Mouse (Mus musculus): ENCODE results near the gene 1700088E04Rik.

Gene 1700088E04Rik

DNA sequence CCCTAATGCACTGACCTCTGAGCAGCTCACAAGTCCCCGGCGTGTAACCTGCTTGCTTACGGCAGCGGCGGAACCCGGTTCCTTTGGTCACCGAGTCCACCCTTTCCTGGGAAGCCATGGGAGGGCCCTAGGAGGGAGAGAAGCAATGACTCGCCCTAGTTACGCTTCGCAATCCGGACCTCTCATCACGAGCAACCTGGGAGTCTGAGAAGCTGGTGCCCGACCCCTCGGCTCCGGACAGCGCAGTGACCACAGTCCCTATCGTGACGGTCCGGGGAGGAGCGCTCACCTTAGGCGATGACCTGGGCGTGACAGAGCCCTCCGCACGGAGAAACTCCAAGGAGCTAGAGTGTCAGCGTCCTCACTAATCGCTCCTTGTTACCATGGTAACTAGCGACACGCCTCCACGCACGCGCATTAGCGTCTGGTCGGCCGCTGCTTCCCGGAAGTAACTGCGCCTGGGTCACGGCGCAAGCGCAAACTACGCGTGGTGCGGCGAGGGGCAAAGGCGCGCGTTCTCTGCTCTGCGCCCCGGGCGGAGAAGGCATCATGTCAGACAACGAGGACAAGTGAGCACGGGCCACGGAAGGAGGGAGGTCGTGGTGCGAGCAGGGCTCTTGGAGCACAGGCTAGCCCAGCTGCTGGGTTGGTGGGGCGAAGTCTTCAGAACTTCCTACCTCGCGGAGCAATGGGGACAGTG lies at the start of gene 1700088E04Rik, which contains the start of gene Polr2f:
1700088E04Rik (minus strand) TSS at position 388 of the 700 bp plus-strand sequence.
Polr2f (plus strand) TSS at position 144 of the 700 bp plus-strand sequence.
- peak; percentile 89 for ATAC-seq (ENCODE audit: insufficient number of reproducible peaks, low FRiP score, low TSS enrichment)

DNA sequence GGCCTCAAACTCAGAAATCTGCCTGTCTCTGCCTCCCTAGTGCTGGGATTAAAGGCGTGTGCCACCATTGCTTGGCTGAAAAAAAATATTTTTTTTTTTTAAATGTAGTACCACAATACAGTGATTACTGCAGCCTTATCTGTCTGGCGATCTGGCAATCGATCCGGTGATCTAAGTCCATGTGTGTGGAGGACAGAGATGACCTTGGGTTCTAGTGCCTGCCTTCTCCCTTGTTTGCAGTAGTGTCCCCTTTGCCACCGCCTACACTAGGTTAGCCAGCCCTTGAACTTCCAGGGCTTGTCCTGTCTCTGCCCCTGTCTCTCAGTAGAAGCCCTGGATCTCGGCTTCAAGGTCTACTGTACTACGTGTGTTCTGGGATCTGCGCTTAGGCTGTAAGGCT lies 46.8 kb upstream of the 1700088E04Rik start:
- no peak for ATAC-seq (ENCODE audit: insufficient number of reproducible peaks, low FRiP score, low TSS enrichment)

- no peak for ATAC-seq (ENCODE audit: insufficient number of reproducible peaks, low FRiP score, low TSS enrichment)
Observed at GRCm38 (mm10) chr15:79185213-79185612, 44.2 kb upstream of the 1700088E04Rik start.

DNA sequence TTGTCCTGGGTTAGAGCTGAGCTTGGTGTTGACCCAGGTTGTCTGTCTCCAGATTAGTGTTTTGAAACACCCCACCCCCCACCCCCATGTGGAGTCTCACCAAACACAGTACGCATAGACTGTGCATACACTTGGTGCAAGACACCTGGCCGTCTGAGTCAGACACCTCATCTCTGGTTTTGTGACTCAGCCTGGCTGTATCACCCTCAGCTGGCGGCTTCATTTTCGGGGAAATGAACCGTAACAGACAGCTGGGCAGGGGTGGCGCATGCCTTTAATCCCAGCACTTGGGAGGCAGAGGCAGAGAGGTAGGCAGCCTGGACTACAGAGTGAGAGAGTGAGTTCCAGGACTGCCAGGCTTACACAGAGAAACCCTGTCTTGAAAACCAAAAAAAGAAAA lies 35.9 kb upstream of the 1700088E04Rik start:
- no peak for ATAC-seq (ENCODE audit: insufficient number of reproducible peaks, low FRiP score, low TSS enrichment)

DNA sequence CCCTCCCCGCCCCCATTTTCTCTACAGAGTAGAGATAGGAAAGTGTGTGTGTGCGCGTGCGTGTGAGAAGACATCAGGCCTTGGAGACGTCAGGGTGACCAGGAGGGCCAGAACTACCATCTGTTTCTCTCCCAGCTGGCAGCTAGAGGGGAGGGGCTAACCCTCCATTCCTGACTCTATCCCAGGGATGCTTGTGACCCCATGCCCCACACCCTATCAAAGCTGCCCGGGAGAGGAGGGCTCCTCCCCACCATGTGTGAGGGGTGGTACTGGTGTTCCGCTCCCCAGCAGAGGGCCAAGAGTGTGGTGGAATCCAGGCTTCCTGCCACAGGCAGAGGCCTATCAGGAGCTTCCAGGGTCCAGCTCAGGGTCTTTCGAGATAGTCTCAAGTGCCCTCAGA lies 25.7 kb upstream of the 1700088E04Rik start:
- no peak for ATAC-seq (ENCODE audit: insufficient number of reproducible peaks, low FRiP score, low TSS enrichment)

- no peak for ATAC-seq (ENCODE audit: insufficient number of reproducible peaks, low FRiP score, low TSS enrichment)
Observed at GRCm38 (mm10) chr15:79165140-79165539, 24.1 kb upstream of the 1700088E04Rik start, which contains the start of gene Sox10. Gene Sox10, minus strand, starts transcription at chr15:79165240.

DNA sequence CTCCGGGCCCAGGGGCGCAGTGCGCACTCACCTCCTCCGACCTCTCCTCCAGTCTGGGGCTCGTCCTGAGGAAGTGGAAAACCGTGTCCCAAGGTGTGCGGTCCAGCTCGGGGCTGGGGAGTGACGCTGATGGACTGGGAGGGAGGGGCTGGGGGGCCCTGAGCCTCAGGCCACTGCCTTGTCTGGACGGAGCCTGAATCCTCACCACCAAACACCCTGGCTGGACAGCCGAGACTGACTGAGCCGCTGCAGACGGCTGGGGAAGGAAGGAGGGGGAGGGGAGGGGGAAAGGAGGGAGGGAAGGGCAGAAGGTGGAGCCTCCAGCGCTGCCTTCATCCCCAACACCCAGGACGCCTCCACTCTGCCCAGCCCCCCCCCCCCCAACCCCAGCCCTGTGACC lies 23.2 kb upstream of the 1700088E04Rik start:
- no peak for ATAC-seq (ENCODE audit: insufficient number of reproducible peaks, low FRiP score, low TSS enrichment)

DNA sequence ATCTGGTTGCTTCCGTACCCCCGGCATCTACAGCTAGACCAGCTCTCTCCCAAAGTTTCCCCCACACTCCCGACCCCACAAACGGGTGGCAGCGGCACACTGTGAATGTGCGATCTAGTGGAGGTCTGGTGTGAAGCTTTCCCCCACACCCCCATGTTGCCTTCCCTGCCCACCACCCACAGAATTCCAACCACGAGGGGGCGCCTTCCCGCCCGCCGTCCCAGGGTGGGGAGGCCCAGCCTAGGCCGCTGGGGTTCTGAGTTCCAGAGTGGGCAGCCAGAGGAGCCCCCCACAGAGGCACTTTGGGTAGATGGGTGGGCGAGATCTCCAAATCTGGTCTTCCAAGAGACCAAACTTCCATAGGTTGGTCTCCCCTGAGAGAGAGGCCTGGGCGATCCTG lies 21.8 kb upstream of the 1700088E04Rik start:
- no peak for ATAC-seq (ENCODE audit: insufficient number of reproducible peaks, low FRiP score, low TSS enrichment)

- no peak for ATAC-seq (ENCODE audit: insufficient number of reproducible peaks, low FRiP score, low TSS enrichment)
Observed at GRCm38 (mm10) chr15:79162301-79162700, 21.2 kb upstream of the 1700088E04Rik start.

DNA sequence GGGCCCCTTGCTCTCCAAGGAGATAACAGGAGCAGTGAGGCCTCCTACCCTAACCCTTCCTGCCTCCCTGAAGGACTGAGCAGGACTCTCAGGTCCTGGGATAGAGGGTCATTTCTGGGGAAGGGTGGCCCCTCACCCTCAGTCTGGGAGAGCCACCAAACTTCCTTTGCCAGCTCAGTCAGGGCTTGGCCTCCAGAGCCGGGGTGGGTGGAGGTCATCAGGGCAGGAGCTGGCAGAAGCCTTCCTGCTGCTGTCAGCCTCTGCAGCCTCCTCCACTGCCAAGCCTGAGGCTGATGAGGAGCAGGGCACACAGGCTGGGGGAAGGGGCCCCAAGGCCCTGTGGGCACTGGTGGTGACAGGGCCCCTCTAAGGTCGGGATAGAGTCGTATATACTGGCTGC lies 14.5 kb upstream of the 1700088E04Rik start:
- no peak for ATAC-seq (ENCODE audit: insufficient number of reproducible peaks, low FRiP score, low TSS enrichment)

DNA sequence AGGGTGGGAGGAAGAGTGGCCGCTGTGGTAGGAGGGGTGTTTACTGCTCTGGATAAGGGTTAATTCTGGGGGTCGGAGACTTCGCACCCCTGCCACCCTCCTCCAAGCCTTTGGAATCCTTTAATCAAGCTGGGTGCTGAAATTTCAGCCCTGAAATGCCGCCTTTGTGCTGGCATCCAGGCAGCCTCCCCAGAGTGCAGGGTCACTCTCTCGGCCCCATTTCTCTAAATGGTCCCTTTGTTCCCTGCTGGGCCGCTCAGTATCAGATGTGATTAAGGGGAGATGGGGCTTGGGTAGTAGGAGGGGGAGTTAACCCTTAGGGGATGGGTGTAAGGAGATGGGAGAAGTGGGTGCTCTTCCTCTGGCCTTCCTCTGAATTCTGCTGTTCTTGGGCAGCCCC lies 11.7 kb upstream of the 1700088E04Rik start:
- ATAC-seq (ENCODE audit: insufficient number of reproducible peaks, low FRiP score, low TSS enrichment): no peak

- ATAC-seq (ENCODE audit: insufficient number of reproducible peaks, low FRiP score, low TSS enrichment): no peak
Observed at GRCm38 (mm10) chr15:79151881-79152280, 10.8 kb upstream of the 1700088E04Rik start.

DNA sequence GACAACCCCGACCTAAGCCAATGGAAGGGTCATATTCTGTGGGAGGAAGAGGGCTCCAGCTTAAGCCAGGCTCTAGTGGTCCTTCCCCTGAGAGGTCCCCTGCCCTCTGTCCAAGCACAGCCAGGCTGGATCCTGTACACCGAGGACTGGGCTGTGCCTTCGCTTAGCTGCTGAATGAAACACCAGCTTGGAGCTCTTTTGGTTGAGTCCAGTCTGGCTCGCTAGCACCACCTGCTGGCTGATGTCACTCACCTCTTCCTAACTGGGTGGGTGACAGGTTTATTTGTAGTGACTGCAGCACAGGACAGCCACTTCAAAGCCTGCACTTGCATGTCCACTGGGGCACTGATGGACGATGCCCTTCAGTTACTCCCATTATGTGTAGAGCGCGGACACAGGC lies 7.5 kb upstream of the 1700088E04Rik start:
- ATAC-seq (ENCODE audit: insufficient number of reproducible peaks, low FRiP score, low TSS enrichment): peak; percentile 72

DNA sequence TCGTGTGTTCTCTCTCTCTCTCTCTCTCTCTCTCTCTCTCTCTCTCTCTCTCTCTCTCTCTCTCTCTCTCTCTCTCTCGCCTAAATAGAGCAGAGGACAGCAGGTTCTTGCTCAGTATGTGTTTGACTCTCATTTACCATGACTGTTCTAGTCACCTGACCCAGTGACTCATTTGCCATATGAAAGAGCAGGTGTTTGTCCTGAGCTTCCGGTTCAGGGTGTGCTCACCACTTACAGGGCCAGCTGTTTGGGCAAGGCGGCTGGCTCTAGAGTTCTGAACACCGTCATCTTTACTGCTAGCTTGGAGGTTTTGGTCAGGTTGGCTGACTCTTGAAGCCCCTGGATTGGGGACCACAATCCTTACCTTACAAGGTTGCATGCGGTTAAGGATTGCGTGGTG lies 4.5 kb upstream of the 1700088E04Rik start:
- no peak for ATAC-seq (ENCODE audit: insufficient number of reproducible peaks, low FRiP score, low TSS enrichment)

- no peak for ATAC-seq (ENCODE audit: insufficient number of reproducible peaks, low FRiP score, low TSS enrichment)
Observed at GRCm38 (mm10) chr15:79144021-79144420, 3.0 kb upstream of the 1700088E04Rik start.

- no peak for ATAC-seq (ENCODE audit: insufficient number of reproducible peaks, low FRiP score, low TSS enrichment)
Observed at GRCm38 (mm10) chr15:79143316-79143715, 2.3 kb upstream of the 1700088E04Rik start.

- ATAC-seq (ENCODE audit: insufficient number of reproducible peaks, low FRiP score, low TSS enrichment): no peak
Observed at GRCm38 (mm10) chr15:79141566-79141917, 489 bp upstream of the 1700088E04Rik start.

DNA sequence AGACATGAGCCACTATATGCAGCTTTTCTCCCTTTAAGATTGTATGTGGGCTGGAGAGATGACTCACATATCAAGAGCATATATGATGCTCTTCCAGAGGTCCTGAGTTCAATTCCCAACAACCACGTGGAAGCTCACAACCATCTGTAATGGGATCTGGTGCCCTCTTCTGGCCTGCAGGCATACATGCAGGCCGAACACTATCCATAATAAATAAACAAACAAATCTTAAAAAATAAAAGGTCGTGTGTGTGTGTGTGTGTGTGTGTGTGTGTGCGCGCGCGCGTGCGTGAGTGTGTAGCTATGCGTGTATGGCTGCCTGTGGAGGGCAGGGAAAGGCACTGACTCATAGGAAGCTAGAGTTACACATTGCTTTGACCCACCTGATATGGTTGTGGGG lies 1.4 kb downstream of the 1700088E04Rik start:
- ATAC-seq (ENCODE audit: insufficient number of reproducible peaks, low FRiP score, low TSS enrichment): no peak

GRCm38 (mm10) chr15:79135783-79136575 lies 5.1 kb downstream of the 1700088E04Rik start:
- no peak for ATAC-seq (ENCODE audit: insufficient number of reproducible peaks, low FRiP score, low TSS enrichment)

DNA sequence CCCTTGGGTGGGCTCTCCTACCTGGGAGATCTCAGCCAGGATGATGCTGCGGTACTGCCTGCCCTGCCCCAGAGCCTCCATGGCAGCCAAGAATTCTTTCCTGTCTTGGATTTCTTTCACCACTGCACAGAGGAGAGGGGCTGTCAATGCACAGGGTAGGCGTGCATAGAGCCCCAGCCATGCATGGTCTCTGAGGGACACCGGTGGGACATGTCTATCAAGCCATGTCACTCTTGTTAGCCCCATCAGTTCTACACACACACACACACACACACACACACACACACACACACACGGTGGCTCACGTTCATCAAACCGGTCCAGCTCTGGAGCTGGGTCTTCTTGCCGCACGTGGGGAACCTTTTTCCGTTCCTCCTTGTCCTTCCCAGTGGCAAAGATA lies 5.7 kb downstream of the 1700088E04Rik start:
- no peak for ATAC-seq (ENCODE audit: insufficient number of reproducible peaks, low FRiP score, low TSS enrichment)

- no peak for ATAC-seq (ENCODE audit: insufficient number of reproducible peaks, low FRiP score, low TSS enrichment)
Observed at GRCm38 (mm10) chr15:79134496-79135270, 6.4 kb downstream of the 1700088E04Rik start.
